Mouse (Mus musculus) 416B (cell line): ENCODE measurements at regions not wholly inside any gene's neighbourhood (a gene's known extent, or its start where the extent isn't known, plus 50 kb on each side); places are given as distances from the start of the nearest gene placed in this dataset.
A peak's percentile ranks its signal among the peaks of the same experiment; 100 is the strongest.

Source experiments
- DNase-seq: peaks from one replicate; pipeline ENCODE4 v3.0.0; 2011; ENCODE audit warnings: low read depth

DNA sequence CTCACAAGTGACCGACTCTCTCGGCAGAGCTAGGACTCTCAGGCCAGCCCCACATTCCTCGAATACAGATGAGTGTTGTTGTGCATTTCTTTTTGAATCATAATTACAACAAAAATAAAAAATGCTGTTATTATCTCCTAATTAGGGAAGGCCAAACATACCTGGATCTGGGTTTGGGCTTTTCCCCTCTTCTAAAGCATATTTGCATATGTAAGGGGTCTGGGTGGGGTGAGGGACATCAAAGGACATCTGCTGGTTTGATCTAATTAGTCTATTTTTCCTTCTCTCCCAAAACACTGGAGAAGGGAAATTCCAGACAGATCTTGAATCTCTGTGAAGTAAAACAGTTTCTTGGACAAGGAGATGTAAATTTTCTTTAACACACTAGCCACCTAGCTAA is 85.3 kb downstream of the Tfap2a start:
- no peak for DNase-seq

DNA sequence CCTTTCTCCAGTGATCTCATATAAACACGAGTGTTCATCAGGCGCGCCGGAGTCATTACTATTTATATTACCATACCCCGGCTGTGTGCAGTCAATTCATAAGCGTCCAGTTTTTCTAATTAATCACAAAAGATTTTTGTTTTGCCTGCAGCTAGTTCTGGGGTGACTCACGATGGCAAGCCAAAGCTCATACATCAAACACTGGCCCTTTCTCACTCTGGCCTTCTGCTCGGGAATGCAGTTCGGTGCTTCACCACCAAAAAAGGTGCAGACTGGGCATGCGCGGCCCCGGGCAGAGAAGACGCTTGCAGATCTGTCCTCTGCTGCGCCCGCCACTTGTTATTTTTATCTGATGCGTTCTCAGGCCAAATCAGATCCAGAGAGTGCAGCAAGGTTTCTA is 87.1 kb downstream of the Tfap2a start:
- no peak for DNase-seq

DNA sequence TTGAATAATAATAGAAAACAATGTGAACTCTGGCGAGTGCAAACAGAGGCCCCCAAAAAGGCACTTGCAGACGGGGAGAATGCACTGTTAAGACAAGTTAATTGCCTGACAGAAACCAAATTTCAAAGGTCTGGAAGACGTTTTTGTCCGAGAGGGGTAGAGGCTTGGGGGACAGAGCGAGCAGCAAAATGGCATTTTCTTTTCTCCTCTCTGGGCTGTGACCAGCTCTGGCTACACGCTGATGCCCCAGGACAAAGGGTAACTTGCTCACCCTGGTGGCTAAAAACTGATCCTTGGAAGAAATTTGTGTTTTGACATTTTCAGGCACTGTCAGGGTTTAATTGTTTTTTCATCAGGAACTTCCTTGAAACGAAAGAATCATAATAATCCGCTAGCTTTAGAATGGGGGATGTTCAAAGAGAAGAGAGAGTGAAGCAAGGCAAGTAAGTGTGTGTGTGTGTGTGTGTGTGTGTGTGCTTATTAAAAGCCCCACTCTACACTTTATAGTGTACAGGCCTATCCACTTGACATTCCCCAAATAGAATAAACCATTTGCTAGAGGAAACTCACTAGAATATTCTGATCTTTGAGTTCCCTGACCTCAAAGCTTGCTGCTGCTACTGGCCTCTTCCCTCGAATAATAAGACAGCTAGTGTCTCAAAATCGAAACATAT is 88.0 kb downstream of the Tfap2a start:
- DNase-seq = no peak

DNA sequence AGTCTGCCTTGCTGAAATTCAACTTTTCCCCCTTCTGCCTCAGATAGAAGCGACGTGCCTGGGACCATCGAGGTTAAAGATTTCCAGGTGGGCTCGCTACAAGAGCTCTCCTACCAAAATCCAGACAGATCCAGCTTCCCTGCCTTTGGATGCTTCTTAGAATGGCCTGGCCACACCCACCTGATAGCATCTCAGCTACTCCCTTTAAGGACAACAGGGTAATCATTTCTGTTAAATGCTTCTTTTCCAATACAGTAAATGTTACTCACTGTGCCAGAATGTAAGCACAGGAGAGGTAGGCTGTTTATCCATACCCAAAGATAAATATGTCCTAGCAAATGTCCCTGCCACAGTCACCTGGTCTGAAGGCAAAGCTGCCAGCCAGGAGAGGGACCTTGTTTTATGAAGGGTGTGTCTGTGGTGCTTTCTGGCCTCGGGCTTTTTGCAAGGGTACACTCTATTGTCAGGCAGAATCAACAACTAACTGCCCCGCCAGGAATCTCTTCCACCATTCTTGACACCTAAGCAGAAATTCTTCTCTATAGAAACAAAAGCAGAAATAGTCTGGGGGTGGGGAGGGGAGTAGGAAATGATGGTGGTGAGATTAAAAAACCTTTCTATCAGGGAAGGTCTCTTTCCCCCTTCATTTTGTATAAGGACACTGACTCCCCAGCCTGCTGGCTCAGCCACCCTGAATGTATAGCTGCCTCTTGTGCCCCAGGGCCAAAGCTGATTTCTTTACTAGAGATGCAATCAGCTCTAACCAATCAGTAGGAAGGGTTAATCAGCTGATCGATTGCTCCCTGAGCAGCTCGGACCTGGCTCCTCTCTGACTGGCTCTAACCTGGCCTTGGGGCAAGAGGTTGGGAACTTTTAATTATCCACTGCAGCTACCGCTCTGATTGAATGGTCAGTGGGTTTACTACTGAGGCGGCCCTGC is 88.8 kb downstream of the Tfap2a start:
- no peak for DNase-seq

DNA sequence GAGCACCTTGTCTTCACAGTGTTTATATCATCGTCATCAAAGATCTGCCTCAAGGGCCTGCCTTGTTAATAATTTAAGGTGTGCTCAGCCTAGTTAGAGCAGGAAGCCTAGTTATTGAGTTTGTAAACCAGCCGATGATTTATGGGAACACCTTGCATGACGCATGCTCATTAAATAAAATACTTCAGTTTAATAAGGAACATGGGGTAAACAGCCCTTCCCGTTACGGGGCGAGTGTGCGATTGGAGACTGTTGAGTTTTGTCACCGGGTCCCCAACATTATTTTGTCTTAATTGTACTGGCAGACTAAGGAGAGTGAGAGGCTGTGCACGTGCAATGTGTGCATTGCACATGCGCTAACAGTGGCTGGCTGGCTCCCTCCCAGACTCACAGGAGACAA is 92.0 kb downstream of the Tfap2a start:
- no peak for DNase-seq

DNA sequence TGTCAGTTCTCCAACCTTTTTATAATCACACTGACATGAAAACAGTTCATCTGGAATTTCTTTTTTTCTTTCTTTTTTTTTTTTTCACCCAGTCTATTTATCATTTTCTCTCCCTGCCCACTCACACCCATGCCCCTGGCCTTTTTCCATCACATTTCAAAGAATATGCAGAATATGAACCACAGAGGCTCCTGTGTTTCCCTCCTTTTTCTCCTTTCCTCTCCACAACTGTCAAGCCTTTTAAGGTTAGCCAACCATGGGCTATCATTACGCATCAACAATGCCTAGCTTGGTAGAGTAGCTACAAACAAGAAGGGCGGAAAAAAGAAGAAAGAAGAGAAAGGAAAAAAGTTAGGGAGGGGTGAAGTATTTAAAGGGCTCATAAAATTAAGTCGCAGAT is 92.5 kb downstream of the Tfap2a start:
- DNase-seq = no peak

DNA sequence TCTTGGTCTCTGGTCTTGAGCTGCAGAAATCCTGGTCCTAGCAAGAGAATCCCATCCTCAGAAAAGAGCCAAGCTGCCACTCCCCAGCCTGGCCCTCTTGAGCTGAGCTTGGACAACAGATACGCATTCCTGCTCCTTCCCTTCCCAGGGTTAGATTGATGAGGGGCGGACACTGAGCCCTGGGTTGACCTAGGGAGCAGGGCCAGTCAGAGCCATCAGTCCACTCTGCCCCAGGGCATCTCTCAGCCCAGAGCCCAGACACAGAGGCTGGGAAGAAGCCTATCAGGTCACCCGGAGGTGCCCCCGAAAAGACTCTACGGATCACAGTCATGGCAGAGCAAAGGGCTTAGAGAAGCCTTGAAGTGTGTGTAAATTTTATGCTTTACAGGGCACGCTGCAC is 95.2 kb downstream of the Tfap2a start:
- DNase-seq = no peak

DNA sequence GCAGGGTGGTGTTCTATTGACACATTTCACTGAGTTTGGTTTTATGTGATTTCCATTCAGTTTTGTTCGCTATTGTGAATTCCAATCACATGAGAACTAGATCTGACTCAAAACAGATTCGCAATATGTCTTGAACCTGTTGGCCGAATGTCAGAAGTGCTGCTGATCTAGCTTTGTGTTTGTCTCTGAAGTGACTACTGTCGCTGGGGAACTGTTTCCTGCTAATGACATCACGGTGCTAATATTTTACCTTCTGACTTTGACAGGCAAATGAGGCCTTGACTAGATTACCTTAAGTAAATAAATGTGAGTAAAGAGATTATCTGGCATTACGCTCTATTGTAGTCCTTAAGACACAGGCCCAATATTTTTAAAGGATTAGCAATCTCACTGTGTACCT is 100.9 kb downstream of the Tfap2a start:
- DNase-seq = no peak

DNA sequence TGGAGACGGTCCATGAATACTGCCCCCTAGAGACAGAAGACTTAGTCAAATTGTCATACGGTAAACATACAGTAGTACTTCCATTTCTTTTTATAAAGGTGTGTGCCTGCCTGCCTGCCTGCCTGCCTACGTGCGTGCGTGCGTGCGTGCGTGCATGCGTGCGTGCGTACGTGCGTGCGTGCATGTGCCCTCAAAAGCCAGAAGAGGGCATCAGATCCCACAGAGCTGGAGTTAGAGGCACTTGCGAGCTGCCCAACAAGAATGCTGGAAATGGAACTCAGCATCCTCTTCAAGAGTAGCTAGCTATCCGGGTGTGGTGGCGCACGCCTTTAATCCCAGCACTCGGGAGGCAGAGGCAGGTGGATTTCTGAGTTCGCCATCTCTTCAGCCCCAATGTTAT is 120.3 kb downstream of the Tfap2a start:
- DNase-seq = no peak

DNA sequence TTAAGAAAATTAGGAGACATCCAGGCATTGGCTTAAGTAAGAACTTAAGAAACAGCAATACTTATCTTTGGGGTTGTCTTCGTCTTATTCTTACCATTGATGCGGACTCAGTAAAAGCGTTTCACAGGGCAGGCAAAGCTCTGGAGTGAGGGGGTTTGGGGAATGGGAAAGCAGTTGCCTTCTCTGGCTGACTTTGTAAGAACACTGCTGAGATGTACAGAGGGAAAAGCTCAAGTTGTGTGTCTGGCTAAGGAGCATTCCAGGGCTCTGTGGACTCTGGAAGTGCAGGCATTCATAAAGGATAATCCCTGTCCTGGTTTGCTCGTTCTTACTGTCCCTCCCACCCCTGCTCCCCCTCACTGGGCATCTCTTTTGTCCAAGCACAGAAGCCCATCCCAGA is 129.7 kb downstream of the Tfap2a start:
- DNase-seq = no peak

DNA sequence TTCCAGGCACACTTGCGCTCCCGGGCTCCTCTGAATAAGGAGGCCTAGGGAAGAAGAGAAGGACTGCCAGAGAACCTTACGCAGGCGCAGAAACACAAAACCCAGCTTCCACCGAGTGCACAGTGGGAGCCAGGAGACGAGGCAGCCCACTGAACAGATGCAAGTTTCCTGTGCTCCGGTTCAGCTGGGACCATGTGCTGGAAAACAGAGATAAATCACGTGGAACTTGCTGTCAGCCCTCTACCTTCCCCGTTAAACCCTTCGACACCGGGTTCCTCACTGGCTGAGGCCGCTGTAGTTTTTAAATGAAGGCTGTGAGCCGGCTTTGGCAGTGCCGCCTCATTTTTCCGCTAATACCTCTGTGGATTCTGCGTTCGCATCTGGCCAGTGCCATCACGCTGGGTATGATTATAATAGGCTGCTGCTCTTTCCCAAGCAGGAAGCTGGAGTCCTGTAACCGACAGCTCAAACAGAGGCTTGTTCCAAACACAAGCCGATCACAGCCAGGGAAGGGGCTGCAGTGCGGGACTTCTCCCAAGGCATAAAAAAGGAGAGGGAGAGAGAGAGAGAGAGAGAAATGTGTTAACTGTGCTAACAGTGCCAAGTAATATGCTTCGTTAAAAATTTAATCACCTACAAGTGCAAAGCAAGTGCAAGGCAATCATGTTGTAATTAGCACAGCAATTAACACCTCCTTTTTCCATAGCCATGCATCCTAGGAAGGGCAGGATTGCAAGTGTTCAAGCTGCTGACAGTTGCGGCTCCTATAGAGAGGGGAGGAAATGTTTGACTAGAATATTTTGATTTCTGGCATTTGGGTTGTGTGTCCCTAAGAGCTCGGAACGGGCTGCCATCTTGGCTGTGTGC is 131.5 kb downstream of the Tfap2a start:
- no peak for DNase-seq

DNA sequence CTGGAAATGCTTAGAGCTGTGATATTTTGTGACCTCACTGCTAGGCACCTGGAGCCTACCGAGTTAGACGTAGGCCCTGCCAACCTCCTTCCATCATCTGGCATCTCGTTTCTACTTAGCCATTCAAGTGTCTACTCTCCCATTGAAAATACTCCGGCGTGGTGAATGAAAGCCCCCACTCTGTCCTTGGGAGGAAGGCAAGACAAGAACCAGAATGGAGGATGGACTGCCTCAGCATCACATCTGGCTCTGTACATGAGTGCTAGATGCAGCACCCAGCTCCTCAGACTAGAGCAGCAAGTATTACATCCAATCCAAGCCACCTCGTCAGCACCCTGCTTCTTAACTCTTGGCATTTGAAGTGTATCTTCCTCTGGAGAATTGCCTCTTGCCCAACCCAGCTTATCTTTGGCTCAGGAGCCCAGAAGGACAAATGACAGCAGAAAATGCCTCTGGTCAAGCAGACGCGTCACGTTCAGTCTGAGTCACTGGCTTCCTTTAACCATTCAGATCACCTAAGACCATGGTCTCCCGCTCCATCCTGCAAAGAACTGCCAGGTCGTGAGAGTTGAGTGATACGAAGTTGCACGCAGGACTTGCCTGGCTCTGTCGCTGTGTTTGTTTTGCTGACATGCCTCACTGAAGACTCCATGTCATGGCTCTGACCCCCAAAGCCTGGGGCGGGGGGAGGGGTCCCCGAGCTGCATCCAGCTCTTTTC is 132.3 kb downstream of the Tfap2a start:
- peak; percentile 11 for DNase-seq

DNA sequence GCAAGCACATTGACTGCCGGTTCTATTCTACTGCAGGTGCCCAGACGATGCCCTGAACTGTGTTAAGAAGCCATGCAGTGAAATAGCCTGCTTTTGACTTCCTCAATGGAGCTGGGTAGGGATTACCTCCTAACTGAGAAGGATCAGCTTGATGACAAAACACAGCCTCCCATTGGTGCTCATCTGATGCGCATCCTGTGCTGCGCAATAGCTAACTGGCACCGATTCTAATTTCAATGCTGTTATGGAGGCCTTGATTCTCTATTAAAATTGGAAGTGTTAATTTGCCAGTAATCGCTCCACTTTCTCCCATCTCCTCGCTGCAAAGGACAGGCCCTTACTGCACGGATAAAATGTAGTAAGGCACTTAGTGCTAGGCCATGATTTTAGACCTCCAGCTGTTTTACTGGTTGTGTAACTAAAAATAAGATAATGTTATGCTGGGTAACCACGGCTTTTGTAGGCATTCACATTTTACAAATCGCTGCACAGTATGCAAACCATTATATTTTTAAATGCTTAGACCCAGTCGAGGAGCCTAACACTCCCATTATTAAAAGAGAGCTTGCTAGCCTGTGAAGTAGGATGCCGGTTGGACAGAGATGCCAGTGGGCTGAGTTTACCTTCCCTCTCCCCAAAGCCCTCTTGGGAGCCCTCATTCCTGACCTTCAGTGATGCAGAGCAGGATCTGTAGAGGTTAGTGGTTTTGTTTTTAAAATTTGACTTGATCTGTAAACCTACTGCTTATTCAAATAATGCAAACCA is 163.0 kb downstream of the Tfap2a start:
- DNase-seq = no peak

DNA sequence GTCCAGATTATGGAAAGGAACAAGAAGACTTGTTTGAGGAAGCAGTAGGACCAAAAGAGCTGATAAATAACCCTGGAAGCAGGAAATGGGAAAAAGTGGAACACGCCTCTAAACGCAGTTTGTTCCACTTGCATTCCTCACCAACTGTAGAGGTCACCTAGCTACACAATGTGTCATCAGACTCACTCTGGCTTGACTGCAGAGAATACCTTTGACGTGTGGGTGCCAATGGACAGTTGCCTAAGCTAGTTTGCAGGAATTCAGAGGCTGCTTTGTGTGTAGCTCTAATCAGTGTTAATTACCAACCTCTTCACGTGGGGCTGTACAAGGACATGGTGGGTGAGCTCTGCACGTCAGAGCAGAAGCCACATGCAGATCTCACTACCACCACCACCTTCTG is 168.7 kb downstream of the Tfap2a start:
- DNase-seq = no peak

DNA sequence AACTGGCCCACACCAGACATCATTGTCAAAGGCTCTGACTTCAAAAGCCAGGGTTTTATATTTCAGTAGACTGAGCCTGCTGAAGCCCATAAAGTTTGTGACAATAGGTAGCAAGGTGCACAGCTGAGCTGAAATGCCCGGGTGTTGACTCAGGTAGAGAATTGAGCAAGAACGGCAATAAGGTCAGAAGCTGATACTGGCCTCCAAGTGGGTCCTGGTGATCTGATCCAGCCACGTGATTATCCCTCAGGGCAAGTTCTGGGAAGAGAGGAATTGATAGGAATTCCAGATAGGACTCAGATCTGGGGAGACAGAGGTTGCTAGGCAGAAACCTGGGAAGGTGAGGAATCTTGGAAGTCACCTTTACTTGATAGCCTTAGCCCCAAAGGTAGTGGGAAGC is 170.4 kb downstream of the Tfap2a start:
- DNase-seq = no peak

DNA sequence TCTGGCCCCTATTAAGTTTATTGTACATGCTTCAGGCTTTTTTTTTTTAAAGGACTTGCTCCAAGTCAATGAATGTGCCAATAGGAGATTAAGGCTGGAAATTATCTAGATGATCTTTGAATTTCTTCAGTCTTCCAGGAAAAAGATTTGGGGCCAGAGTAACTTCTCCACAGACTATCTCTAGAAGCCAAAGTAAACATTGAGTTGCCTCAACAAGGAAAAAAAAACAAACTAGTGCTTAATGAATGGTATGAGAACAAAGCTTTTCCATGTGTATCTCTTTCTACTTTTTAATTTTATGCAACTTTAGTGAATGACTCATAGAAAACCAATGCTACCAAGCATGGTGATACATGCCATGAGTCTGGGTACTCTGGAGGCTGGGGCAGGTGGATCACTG is 173.8 kb downstream of the Tfap2a start:
- DNase-seq = no peak

DNA sequence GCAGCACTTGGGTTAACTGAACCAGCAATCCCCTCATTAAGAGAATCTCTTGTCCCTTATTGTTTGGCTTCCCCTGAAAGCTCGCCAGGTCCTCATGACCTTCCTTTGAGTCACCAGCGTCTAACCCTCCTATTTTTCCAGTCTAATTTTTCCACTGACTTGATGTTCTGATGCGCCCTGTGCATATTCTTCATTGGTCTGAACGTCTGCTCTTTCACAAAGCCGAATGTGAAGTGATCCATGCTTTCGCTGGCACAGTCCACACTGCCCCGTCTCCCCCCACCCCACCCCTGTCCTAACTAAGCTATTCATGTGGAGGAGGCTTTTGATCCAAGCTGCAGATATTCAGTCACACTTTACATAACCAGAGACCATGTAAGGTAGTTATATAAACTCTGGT is 183.8 kb downstream of the Tfap2a start:
- DNase-seq = no peak

DNA sequence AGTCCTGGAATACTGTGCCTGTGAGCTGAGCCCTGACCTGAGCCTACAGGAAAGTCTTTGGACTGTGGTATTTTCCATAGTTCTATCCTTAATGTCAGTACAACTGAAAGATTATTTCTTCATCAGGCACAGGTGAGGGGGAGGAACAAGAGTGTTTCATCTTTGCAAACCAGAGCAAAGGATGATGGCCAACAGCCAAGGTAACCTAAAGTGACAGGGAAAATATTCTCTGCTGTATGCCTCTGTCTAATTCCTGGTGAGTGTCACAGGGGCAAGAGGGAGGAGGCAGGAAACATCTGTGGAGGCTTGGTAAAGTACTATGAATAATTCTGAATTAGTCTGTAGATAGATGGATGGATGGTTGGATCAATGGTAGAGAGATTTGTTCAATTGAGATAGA is 164.3 kb upstream of the Ofcc1 start:
- no peak for DNase-seq

DNA sequence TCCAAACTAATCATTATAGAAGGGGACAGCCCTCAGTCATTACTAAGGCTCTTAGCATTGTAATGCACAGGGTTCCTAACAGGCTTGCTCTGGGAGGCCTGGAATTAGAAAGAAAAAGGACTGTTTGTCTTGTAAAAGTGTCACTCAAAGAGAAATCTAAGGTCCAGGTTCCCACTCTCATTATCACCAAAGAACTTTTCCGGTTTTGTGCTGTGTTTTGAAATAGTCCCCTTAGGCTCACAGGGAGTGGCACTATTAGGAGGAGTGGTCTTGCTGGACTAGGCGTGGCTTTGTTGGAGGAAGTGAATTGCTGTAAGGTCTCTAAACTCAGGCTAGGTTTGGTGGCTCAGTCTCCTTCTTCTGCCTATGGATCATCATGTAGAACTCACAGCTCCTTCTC is 161.9 kb upstream of the Ofcc1 start:
- no peak for DNase-seq

DNA sequence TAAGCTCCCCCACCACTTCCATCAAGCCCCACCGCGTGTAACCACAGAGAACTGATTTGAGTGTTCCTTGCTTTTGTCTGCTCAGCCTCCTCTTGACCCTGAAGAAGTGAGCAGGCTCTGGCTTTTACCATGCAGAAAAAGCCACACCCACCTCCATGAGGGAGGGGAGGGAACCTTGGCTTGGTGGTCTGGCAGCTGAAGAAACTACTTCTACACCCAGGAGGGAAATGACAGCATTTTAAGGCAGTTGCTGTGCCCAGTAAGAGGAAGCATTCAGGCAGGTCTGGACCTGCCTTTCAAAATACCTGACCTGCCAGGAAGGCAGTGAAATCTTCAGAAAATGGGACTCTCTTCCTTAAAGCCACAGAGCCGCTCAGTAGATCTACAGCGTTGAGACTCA is 156.9 kb upstream of the Ofcc1 start:
- DNase-seq = peak; percentile 3

DNA sequence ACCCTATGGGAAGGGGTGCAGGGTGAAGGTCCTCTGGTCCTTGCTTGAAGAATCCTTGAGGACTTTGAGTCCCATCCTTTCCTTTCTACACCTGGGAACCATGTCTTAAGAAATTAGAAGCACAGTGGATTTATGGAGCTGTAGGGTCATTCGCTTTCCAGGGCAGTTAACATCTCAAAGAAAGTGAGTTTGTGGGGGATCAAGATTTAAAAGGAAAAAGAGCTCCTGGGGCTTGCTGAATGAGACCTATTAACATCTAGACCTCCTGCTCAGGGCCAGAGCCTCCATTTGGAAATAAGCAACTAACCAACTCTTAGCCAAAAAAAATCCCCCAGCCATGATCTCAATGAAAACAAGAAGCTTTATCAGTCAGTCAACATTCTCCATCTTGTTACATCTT is 148.0 kb upstream of the Ofcc1 start:
- no peak for DNase-seq
